Mouse (Mus musculus) liver, embryonic 11.5 days (tissue): ENCODE measurements around the gene Acd. TPM values are rescaled to one million over a fixed set of nuclear protein-coding genes. Genes with fewer than 3 reads are reported as not detected.
A peak's percentile ranks its signal among the peaks of the same experiment; 100 is the strongest.

Experiments used
- ATAC-seq: fragments of 200-750 bp; cut with Nextera tagmentation; replicated peaks from 2 replicates; pipeline ENCODE4 v1.8.0; 2017; ENCODE audit warnings: moderate number of reproducible peaks, mild to moderate bottlenecking, moderate TSS enrichment, moderate library complexity; ENCODE audit not compliant: low FRiP score
- DNase-seq: peaks from one replicate; pipeline ENCODE4 v3.0.0-alpha.2; 2017; ENCODE audit warnings: low spot score
- H3K27ac ChIP-seq: fragments of 300-500 bp; sonication (generic); 2 replicates; pipeline ENCODE4 v1.5.1; 2014; ENCODE audit warnings: mild to moderate bottlenecking, low read depth, low read length, control low read depth
- H3K27me3 ChIP-seq: fragments of 300-500 bp; sonication (generic); replicated peaks from 2 replicates; pipeline ENCODE4 v1.6.1; 2014; ENCODE audit warnings: low read length, mixed read lengths; ENCODE audit not compliant: control insufficient read depth, insufficient read depth
- H3K36me3 ChIP-seq: fragments of 300-500 bp; sonication (generic); 2 replicates; pipeline ENCODE4 v1.6.1; 2014; ENCODE audit warnings: mild to moderate bottlenecking, low read length, moderate library complexity, mixed read lengths; ENCODE audit not compliant: control insufficient read depth, insufficient read depth
- H3K4me1 ChIP-seq: fragments of 300-500 bp; sonication (generic); replicated peaks from 2 replicates; pipeline ENCODE4 v1.6.1; 2014; ENCODE audit warnings: low read length, mixed read lengths; ENCODE audit not compliant: control insufficient read depth, insufficient read depth
- H3K4me2 ChIP-seq: fragments of 300-500 bp; sonication (generic); 2 replicates; pipeline ENCODE4 v1.6.1; 2014; ENCODE audit warnings: mild to moderate bottlenecking, control low read depth, moderate library complexity
- H3K4me3 ChIP-seq: fragments of 300-500 bp; sonication (generic); 2 replicates; pipeline ENCODE4 v1.5.1; 2014; ENCODE audit warnings: low read depth, low read length, control low read depth
- H3K9ac ChIP-seq: fragments of 300-500 bp; sonication (generic); 2 replicates; pipeline ENCODE4 v1.6.1; 2014; ENCODE audit warnings: low read depth, low read length, control low read depth
- H3K9me3 ChIP-seq: fragments of 300-500 bp; sonication (generic); 2 replicates; pipeline ENCODE4 v1.6.1; 2016; ENCODE audit warnings: low read length, inconsistent platforms, mixed read lengths; ENCODE audit not compliant: control insufficient read depth
- WGBS: fragments of 180-500 bp; shearing (Covaris S2); extraction: QIAGEN DNeasy Blood & Tissue Kit; methylation state at CpG from one replicate; pipeline ENCODE4 v1.1.7; 2014; 5-methylcytosine and 5-hydroxymethylcytosine counted together
- polyA plus RNA-seq: library from polyadenylated mRNA; unstranded; fragments of >200 nt; fragmentation: Nextera tagmentation; extraction: Ambion mirVana; gene quantifications from 2 replicates; pipeline ENCODE4 v1.2.1, GENCODE M21; 2014

The Acd gene
- polyA plus RNA-seq, 1 experiment from 2014 or later = 47.8 TPM

- Histone ChIP-seq H3K27ac (no peak overlapping the region), H3K9me3 (no peaks in the 10 kb centered on the region), H3K9ac (no peak overlapping the region), H3K4me2 (no peak overlapping the region), H3K36me3 (peaks cover 16% of the 10 kb centered on the region), H3K4me1 (peaks cover 33% of the 10 kb centered on the region), H3K4me3 (no peak overlapping the region), H3K27me3 (peaks cover 4% of the 10 kb centered on the region; the same call in 1 of the 2 replicates)
- ATAC-seq (no peak), DNase-seq (no peak)
- 89% methylated on average over 17 of the region's 17 CpGs for WGBS
Observed at GRCm38 (mm10) chr8:105697196-105697780, 3.6 kb downstream of the Acd start.

GRCm38 (mm10) chr8:105695080-105695780 lies 5.7 kb downstream of the Acd start:
- H3K9ac ChIP-seq = no peak overlapping the region
- H3K4me2 ChIP-seq = no peak overlapping the region
- H3K27me3 ChIP-seq = peaks cover 4% of the 10 kb centered on the region; the same call in 1 of the 2 replicates
- WGBS = 75% methylated on average over 30 of the region's 30 CpGs
- no peak for ATAC-seq
- H3K4me3 ChIP-seq = no peak overlapping the region
- peaks cover 16% of the 10 kb centered on the region for H3K36me3 ChIP-seq
- DNase-seq = no peak
- no peak overlapping the region for H3K27ac ChIP-seq
- H3K9me3 ChIP-seq = no peaks in the 10 kb centered on the region
- H3K4me1 ChIP-seq = peaks cover 26% of the 10 kb centered on the region

- Histone ChIP-seq H3K27ac (no peak overlapping the region), H3K4me3 (peak overlapping the region; percentile 47), H3K27me3 (peaks cover 4% of the 10 kb centered on the region; the same call in 1 of the 2 replicates), H3K9me3 (no peaks in the 10 kb centered on the region), H3K9ac (peak overlapping the region; percentile 46; the same call in 1 of the 2 replicates), H3K36me3 (peaks cover 16% of the 10 kb centered on the region), H3K4me2 (peak overlapping the region; percentile 97), H3K4me1 (peaks cover 20% of the 10 kb centered on the region)
- ATAC-seq (no peak; the same call in 1 of the 2 replicates), DNase-seq (no peak)
- WGBS = 20% methylated on average over 40 of the region's 40 CpGs
Observed at GRCm38 (mm10) chr8:105694051-105694799, 6.7 kb downstream of the Acd start.

GRCm38 (mm10) chr8:105693648-105694047 lies 7.3 kb downstream of the Acd start:
- Histone ChIP-seq H3K9ac (peak overlapping the region; percentile 46; the same call in 1 of the 2 replicates), H3K9me3 (no peaks in the 10 kb centered on the region), H3K4me2 (peak overlapping the region; percentile 97), H3K36me3 (peaks cover 13% of the 10 kb centered on the region), H3K4me1 (peaks cover 20% of the 10 kb centered on the region), H3K27ac (no peak overlapping the region), H3K27me3 (peaks cover 4% of the 10 kb centered on the region; the same call in 1 of the 2 replicates), H3K4me3 (peak overlapping the region; percentile 47)
- WGBS = 4% methylated on average over 30 of the region's 30 CpGs
- ATAC-seq (peak; percentile 69), DNase-seq (peak; percentile 83)

DNA sequence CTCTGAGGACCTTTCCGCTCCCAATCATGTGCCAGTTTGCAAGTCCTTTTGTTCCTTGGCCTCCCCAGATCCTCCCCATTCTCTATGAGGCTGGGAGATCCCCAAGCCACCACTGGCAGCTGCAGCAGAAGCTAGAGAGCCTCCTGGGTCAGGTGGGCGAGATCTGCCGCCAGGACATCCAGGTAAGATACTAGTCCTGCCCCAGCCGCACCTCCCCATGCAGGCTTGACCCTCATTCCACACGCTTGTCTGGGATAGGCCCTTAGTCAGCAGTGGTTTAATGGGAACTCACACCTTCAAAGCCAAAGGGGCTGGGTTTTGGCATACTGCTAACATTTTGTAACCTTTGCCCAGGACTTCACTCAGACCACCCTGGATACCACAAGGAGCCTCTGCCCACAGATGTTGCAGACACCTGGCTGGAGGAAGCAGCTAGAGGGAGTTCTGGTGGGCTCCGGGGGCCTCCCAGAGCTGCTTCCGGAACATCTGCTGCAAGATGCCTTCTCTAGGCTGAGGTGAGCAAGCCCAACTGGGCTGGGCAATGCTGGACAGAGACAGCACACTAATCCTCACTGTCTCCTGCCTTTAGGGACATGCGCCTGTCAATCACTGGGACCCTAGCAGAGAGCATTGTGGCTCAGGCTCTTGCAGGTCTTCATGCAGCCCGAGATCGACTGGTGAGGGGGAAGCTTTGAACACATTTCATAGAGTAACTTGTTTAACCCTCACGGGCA lies 8.3 kb downstream of the Acd start:
- Histone ChIP-seq H3K36me3 (peaks cover 7% of the 10 kb centered on the region), H3K9ac (no peak overlapping the region), H3K9me3 (no peaks in the 10 kb centered on the region), H3K4me1 (peaks cover 25% of the 10 kb centered on the region), H3K27ac (no peak overlapping the region), H3K4me3 (no peak overlapping the region), H3K4me2 (no peak overlapping the region), H3K27me3 (peaks cover 4% of the 10 kb centered on the region; the same call in 1 of the 2 replicates)
- ATAC-seq = no peak
- DNase-seq = no peak
- WGBS = 90% methylated on average over 11 of the region's 11 CpGs

GRCm38 (mm10) chr8:105690978-105691377 lies 9.9 kb downstream of the Acd start:
- Histone ChIP-seq H3K9me3 (no peaks in the 10 kb centered on the region), H3K4me2 (no peak overlapping the region), H3K36me3 (no peaks in the 10 kb centered on the region), H3K27me3 (peaks cover 4% of the 10 kb centered on the region; the same call in 1 of the 2 replicates), H3K4me3 (no peak overlapping the region), H3K9ac (no peak overlapping the region), H3K4me1 (peaks cover 19% of the 10 kb centered on the region), H3K27ac (no peak overlapping the region)
- DNase-seq = no peak
- ATAC-seq = no peak
- WGBS = 72% methylated on average over 14 of the region's 14 CpGs

DNA sequence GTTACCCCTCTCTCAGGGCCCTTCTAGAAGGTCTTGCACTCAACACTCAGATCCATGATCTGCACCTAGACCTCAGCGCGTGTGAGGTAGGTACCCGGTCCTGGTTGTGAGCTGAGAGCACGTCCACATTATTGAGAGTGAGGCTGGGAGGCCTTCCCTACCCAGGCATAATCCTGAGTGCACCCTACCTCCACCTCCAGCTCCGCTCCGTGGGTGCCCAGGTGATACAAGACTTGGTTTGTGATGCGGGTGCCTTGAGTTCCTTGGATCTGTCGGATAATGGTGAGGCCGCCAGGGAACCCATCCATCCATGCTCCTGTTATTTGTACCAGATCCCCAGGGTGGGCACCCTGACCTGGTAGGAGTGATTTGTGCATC lies 10.9 kb downstream of the Acd start:
- Histone ChIP-seq H3K36me3 (no peaks in the 10 kb centered on the region), H3K27me3 (peaks cover 4% of the 10 kb centered on the region; the same call in 1 of the 2 replicates), H3K27ac (no peak overlapping the region), H3K9ac (no peak overlapping the region), H3K9me3 (no peaks in the 10 kb centered on the region), H3K4me1 (peaks cover 24% of the 10 kb centered on the region), H3K4me3 (no peak overlapping the region), H3K4me2 (no peak overlapping the region)
- ATAC-seq = no peak
- DNase-seq = no peak
- WGBS = 87% methylated on average over 9 of the region's 9 CpGs

DNA sequence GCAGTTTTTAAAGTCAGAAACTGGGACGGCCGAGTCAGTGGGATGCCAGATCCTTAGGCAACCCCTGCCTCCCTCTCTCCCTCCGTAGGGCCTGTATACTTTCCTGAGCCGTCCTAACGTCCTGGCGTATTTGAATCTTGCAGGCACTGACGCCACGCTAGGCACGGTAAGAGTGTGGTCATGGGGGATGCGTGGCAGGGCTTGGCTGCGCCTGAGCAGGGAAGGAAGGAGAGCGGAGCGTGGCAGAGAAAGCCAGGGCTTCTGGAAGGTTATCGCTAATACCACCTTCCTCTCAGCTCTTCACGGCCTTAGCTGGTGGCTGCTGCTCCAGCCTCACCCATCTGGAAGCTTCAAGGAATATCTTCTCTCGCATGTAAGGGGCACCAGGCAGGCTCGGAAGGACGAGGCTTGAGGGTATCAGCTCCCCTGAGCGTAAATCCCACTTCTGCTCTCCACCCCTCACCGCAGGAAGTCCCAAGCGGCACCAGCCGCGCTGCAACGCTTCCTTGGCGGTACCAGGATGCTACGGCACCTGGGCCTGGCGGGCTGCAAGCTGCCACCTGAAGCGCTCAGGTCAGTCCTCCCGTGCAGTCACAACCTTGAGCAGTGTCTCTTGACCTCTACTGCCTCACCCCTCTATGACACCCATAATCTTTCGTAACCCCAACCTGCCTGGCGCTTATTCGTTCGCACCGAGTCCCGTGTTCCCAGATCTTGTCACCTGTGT lies 11.5 kb downstream of the Acd start:
- Histone ChIP-seq H3K9me3 (no peaks in the 10 kb centered on the region), H3K27ac (no peak overlapping the region), H3K36me3 (no peaks in the 10 kb centered on the region), H3K4me3 (no peak overlapping the region), H3K4me2 (no peak overlapping the region), H3K4me1 (peaks cover 19% of the 10 kb centered on the region), H3K9ac (no peak overlapping the region), H3K27me3 (0 out of 2 replicates have a peak, but pooled peaks cover 4% of the 10 kb centered on the region)
- ATAC-seq (no peak), DNase-seq (no peak)
- 65% methylated on average over 35 of the region's 35 CpGs for WGBS
